Mouse (Mus musculus) gastrocnemius, postnatal 4 days (tissue): ENCODE data around the gene Dkk3. TPM values are rescaled to one million over a fixed set of nuclear protein-coding genes. Genes with fewer than 3 reads are reported as not detected.
"Not testable (repeated sequence)": the region's sequence is repeated elsewhere in the genome, so short reads cannot be mapped to it uniquely, and the experiment has no call there.

Source experiments
- DNase-seq, 2 experiments: peaks; one replicate each; pipeline ENCODE4 v3.0.0; 2021 to 2022; ENCODE audit warnings: low spot score in 2 of 2, mixed read lengths in 2 of 2
- total RNA-seq, 2 experiments: library from RNA; stranded (reverse); gene quantifications; 2 replicates each; pipeline ENCODE4 v1.2.3; 2021

The Dkk3 gene
- total RNA-seq, 2 experiments from 2014 or later, result 15.8 to 20.6 TPM

GRCm38 (mm10) chr7:112132005-112132404 is 26.9 kb downstream of the Dkk3 start:
- no peak for DNase-seq

GRCm38 (mm10) chr7:112130660-112131059 is 28.2 kb downstream of the Dkk3 start:
- no peak for DNase-seq

GRCm38 (mm10) chr7:112129851-112130250 is 29.0 kb downstream of the Dkk3 start:
- DNase-seq, result no peak

GRCm38 (mm10) chr7:112128810-112129209 is 30.0 kb downstream of the Dkk3 start:
- DNase-seq, result no peak

- DNase-seq, result no peak
Measured at GRCm38 (mm10) chr7:112127954-112128353, 30.9 kb downstream of the Dkk3 start.

- DNase-seq, result no peak
Measured at GRCm38 (mm10) chr7:112127085-112127637, 31.7 kb downstream of the Dkk3 start.

- DNase-seq, result no peak
Measured at GRCm38 (mm10) chr7:112125625-112126260, 33.1 kb downstream of the Dkk3 start.

- no peak for DNase-seq
Measured at GRCm38 (mm10) chr7:112123612-112124011, 35.2 kb downstream of the Dkk3 start.

- no peak for DNase-seq
Measured at GRCm38 (mm10) chr7:112121866-112122500, 36.9 kb downstream of the Dkk3 start.

GRCm38 (mm10) chr7:112120861-112121810 is 37.7 kb downstream of the Dkk3 start:
- no peak for DNase-seq

GRCm38 (mm10) chr7:112119248-112119647 is 39.6 kb downstream of the Dkk3 start:
- no peak for DNase-seq

GRCm38 (mm10) chr7:112118086-112118485 is 40.8 kb downstream of the Dkk3 start:
- no peak for DNase-seq

GRCm38 (mm10) chr7:112117501-112117900 is 41.4 kb downstream of the Dkk3 start:
- DNase-seq, result no peak

GRCm38 (mm10) chr7:112110638-112111372 is 48.1 kb downstream of the Dkk3 start:
- DNase-seq, result no peak

- DNase-seq, result no peak
Measured at GRCm38 (mm10) chr7:112108757-112109156, 50.1 kb downstream of the Dkk3 start.

GRCm38 (mm10) chr7:112103816-112104215 is 55.0 kb downstream of the Dkk3 start:
- DNase-seq, result no peak

- no peak for DNase-seq
Measured at GRCm38 (mm10) chr7:112102933-112103332, 55.9 kb downstream of the Dkk3 start.

GRCm38 (mm10) chr7:112100887-112101286 is 58.0 kb downstream of the Dkk3 start:
- DNase-seq, result no peak

- DNase-seq, result not testable (repeated sequence)
Measured at GRCm38 (mm10) chr7:112094923-112095322, 63.9 kb downstream of the Dkk3 start.

- DNase-seq, result no peak
Measured at GRCm38 (mm10) chr7:112086186-112086585, 72.7 kb downstream of the Dkk3 start.

- peak; percentile 77 to 87 for DNase-seq
Measured at GRCm38 (mm10) chr7:112085062-112085461, 73.8 kb downstream of the Dkk3 start.
